Mouse (Mus musculus) MN1 (cell line): ENCODE results near the gene Fgfr2.
"Not testable (repeated sequence)": the region's sequence is repeated elsewhere in the genome, so short reads cannot be mapped to it uniquely, and the experiment has no call there.

ENCODE experiments used
- DNase-seq: peaks from one replicate; pipeline ENCODE4 v3.0.0-alpha.2; 2016; ENCODE audit warnings: low spot score

The Fgfr2 gene

DNA sequence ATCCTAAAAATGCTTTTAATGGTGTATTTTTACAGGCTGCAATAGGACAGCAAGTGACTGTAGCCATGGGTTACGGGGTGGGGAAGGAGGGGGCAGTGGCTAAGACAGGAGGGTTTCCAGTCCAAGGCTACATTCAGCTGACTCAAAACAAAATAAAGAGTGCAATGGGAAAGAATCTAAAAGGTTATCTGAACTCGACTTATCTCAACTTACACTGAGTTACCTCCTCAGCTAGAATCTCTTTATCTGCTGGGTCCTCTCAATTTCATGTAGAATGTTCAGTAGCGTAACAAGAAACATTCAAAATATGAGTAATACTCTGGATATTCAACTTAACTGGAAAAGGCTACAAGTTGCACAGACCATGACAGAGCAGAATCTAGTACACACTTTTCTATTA, 550.4 kb downstream of the Fgfr2 start:
- no peak for DNase-seq

DNA sequence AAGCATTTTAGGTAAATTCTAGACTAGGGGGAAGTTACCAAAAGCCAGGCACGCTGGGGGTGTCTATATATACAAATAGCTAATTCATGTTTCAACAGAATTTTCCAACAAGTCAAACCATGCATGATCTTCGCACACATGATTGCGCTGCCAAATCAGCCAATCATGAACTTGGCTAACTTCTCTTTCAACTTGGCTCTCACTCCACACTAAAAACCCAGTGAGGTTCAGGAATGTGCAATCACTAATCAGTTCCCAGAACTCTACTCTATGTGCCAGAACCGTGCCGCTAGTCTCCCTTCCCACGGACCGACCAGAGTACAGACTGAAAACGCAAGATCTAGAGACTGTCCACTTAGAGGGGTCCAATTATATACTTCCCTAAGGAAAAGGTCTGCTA, 551.7 kb downstream of the Fgfr2 start:
- no peak for DNase-seq

DNA sequence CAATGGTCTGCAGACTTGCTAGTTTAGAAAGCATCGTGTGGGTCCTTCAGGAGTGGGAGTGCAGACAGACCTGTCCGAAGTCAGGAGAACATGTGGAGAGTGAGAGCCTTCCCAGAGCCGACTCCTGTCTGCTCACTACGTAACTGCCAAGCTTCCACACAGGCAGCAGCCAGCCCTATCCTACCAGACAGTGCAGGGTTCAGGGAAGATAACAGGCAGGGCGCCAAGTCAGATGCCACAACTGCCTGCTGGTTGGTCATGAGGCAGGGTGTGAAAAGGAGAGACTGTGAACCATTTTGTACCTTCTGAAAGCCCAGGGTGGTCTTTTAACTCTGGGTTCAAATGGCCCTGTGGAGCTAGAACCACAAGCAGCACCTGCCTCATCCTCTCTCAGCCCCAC, 553.1 kb downstream of the Fgfr2 start:
- peak; percentile 56 for DNase-seq

DNA sequence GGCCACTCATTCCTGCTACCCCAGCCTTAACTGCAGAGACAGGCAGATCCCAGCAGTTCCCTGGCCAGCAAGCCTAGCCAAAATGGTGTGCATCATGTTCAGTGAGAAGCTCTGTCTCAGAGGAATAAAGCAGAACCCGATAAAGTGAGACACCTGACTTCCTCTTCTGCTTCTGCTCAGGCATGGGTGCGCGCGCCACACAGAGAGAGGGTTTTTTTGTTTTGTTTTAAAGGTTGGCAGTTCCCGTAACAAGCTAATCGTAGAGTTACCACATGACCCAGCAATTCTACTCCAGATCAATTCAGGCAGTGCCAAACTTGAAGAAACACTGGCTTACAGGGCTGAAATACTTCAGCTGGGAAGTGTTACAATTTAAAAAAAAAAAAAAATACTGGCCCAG, 554.3 kb downstream of the Fgfr2 start:
- no peak for DNase-seq

DNA sequence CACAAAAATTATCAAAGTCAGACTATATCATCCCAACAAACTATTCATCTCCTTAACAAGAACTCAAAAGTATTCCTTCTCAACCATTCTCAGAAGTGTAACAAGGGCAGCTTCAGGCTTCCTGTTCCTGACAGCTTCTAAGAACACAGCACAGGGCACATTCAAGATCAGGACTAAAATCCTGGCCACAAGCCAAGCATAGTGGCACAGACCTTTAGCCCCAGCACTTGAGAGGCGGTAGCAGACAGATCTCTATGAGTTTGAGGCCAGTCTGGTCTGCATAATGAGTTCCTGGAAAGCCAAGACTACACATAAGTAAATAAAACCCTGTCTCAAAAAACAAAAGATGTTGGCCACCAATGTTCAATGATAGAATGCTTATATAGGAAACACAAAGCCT, 557.3 kb downstream of the Fgfr2 start:
- DNase-seq: peak; percentile 42

DNA sequence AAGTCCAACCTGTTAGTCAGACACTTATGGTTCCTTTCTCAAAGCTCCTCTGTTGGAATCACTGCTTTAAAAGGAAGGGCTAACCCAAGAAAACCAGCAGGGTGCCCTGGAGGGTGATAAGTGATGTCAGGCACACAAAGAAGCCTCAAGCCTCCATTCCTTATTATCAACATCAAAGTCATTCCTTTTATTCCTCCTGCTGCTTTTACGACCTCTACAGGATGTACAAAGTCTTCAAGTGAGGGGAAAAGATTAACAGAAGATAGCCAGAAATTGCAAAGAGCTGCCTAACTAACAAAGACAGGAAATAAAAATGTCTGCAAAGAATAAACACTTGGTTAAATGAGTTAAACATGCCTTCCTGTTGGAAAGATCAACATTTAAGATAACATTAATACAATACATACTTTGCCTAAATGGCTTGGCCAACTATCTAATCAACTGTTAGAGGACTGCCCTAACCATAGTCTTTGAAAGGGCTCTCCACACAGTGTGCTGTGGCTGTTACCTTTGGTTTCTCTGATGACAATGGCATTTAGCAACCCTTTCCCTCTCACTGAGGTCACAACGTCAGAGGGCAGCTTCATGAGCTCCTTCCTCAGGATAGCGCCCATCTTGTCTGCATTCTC, 563.9 kb downstream of the Fgfr2 start:
- DNase-seq: no peak

DNA sequence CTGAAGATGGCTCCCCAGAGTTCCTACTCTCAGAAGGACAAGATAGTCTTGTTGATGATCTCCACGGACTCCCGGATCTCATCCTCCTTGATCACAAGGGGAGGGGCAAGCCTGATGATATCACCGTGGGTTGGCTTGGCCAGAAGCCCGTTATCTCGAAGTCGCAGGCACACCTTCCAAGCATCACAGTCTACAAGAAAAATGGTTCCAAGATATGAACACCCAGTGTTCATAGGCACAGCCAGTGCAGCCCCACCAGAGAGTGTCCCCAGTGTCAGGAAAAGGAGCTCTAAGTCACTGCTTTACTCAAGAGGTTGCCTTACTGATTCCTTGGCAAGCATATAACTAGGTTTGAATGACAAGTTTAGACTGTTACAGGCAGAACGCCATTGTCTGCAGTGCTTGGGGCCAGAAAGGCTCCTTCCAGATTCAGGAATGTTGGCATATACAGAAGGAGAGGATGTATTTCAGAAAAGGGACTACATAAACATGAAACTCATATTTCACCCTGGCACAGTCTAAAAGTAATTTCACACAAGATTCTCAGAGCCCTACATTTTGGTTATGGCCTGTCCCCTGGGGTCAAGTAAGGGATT, 564.9 kb downstream of the Fgfr2 start:
- no peak for DNase-seq

DNA sequence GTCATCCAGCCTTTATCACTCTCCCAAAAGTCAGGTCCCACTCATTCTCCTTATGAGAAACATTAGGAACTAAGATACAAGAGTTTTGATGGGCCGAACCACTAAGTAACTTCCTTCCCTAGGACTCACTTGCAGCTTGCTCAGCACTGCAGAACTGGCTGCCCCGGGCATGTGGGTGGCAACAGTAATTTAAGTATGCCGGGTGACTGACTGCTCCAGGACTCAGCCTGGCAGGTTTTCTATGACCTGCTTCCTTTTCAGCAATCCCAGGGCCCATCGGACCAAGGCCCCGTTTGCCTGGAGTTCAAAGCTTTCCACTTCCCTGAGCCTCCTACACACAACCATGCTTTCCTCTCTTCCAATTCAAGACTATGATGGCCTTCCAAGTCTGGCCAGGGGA, 566.6 kb downstream of the Fgfr2 start:
- DNase-seq: no peak

DNA sequence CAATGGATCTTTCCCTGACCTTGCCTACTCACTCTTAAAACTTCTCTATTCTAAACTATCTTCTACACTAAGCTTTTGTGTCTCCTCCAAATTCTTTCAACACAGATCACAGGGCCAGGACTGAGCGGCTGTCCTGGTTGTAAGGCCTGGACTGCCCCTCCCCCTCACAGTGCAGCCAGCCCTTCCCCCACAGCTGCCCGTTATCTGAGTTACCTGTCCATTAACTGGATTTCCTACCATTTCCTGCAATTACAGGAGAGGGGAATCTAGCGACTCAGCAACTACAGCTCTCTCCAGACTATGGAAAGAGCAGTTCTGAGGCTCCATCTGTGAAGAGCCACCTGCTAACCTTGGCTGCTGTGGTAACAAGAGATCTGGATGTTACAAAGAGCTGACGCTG, 567.2 kb downstream of the Fgfr2 start:
- DNase-seq: no peak

DNA sequence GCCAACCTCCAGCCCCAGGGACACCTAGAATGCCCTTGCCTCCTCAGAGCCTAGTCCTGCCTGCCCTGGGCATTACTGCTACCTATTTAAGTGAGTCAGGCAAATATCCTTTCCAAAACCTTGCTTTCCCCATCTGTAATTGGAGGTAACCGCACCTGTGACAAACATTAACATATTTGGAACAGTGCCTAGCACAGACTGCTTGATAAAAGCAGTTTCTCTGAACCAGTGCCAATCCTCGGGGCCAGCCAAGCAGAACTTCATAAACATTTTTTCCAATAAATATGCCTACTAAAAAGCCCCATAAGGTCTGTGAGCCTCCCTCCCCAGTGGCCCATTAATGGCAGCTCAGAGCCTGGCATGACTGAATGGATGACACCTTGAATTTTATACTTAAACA, 569.1 kb downstream of the Fgfr2 start:
- DNase-seq: no peak

DNA sequence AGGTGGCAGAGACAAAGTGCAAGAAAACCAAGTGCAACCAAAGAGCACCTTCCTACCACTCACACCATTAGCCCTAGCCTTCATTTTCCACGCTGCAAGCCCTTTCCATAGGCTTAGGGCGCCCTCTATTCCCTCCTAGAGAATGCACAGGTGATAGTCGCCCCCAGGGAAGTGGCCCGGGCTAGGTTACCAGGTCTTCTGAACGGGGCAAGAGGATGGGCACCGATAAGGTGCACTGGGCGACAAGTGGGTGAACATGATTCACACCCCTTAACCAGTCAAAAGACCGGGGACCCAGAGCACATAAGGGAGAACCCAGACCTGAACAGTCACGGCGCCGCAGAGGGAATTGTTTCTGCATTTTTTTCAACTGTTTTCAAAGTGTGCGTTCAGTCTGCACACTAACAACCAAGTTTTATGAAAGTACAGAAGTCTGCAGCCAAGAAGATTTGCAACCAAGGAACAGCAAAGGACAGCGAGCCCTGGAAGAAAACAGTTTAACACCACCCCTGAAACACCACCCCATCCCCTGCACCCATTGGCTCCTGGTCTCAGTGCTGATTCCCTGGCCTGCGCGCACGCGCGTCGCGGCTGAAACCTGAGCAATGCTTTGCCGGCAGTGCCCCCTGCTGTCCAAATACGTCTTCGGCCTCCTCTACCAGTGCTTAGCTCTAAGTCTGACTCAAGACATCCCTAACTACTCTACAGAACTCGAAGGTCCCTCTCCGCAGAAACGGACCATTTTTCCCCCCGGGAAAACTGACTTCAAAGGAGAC, 571.6 kb downstream of the Fgfr2 start:
- peak; percentile 92 for DNase-seq

DNA sequence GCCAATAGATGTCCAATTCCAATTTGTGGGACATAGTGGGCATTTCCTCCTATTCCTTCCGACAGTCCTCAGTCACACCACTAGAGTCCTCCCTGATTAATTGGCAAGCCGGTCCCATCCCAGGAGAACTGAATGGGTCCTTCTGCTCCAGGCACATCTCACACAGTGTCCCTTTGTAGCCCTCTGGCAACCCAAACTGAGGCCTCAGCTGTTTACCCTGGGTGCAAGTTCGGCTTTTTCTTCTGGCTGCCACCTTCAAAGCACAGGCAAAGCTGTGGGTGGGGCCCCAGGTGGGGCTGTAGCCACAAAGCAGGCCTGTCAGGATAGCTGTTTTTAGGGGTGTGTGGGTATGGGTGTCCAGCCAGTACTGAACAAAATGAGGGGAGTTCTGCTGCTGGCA, 576.0 kb downstream of the Fgfr2 start:
- DNase-seq: no peak

DNA sequence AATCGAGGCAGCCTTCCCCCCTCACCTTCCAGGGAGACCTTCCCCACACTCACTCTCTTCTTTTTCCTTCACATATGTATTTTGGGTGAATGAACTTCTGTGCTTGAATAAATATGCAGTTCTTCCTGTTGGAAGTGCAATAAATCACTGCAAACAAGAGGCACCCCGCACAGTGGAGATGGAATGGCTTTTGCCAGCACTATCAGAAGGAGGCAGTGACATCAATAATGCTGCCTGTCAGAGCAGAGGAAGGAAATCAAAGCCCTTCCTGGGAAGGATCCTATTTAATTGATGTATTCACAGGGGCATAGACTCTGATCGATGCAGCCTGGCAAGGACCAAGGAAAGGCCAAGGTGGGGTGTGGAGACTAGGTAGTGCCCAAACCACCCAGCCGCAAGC, 580.7 kb downstream of the Fgfr2 start:
- no peak for DNase-seq

DNA sequence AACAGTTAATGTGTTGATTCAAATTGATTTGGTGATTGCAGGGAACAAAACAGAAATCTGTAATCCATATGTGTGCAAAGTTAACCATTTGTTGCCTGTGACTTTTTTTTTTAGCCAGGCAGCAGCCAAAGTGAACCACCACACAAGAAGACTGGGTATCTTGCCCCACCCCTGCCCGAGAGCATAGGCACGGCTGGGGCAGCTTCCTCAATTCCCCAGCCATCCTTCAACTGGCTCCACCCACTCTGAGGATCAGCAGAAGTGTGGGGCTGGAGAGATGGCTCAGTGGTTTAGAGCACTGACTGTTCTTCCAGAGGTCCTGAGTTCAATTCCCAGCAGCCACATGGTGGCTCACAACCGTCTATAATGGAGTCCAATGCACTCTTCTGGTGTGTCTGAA, 581.6 kb downstream of the Fgfr2 start:
- no peak for DNase-seq

DNA sequence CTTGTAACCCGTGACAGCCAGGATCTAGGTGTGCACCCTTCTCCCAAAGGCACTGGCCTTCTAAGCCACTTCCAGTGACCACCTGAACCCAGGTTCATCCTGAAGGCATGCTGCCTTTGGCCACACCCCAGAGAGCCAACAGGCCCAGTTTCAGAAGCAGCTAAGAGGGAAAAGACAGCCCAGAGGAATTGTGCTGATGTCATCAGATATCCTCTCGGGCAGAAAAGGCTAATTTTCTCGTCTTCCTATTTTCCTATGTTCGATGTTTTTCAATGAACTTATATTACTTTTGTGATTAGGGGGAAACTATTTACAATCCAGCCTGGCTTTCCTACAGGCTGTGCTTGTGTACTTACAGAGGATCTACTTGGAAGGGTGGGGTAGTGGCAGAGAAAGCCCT, 582.6 kb downstream of the Fgfr2 start:
- no peak for DNase-seq

DNA sequence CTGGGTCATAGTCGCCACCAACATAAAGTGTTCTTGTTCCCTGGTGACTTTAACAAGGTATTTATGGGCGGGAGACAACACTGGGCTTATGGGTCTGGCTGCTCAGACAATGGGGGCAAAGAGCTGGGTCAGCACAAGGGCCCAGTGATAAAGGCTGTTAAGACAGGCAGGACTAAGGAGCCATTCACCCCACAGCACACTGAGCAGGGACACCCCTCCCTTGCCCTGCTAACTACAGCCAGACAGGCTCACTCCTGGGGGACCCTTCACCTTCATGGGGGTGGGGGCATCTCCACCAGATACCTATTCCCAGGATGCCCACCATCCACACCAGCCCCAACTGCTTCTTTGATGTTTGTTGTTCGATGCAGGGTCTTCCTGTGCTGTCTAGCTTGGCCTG, 593.9 kb downstream of the Fgfr2 start:
- DNase-seq: no peak

DNA sequence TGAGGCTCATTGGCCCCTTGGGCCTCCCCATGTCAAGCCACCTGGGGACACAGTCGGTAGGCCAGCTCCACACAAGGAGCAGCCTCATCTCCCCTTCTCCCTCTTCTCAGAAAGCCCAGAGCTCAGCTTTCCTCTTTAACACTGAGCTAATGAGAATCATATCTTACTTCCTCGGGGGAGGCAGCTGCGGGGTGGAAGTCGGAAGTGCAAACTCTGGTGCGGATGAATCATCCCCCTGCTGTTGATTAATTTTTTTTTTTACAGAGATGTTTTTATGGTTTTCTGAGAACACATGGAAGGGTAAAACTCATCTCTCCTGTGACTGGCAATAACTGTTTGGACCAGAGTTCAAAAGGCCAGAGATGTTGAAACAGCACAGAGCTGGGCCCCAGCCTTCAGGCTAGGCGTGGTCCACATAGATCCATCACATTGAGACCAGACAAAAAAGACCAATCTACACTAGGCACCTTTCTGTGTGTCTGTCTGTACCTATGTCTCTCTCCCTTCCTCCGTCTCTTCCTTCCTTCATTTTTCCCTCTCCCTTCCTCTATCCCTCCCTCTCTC, 609.6 kb downstream of the Fgfr2 start:
- peak; percentile 10 for DNase-seq

DNA sequence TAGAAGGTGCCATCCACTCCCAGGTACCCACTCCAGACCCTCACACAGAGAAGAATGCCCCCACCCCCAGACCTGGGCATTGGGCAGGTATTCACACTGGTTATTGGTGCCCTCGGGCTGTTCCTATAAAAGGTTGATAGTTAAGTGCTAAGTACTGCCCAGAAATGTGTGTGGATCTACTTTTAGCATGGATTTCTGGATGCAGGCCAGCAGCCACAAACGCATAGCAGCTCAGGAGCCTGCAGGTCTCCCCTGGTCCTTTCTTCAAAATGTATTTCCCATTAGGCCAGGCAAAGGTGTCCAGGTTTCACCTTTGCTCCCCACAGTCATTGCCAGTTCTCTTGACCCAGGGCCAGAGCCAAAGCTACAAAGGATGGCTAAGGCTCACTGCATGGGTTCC, 614.0 kb downstream of the Fgfr2 start:
- no peak for DNase-seq

DNA sequence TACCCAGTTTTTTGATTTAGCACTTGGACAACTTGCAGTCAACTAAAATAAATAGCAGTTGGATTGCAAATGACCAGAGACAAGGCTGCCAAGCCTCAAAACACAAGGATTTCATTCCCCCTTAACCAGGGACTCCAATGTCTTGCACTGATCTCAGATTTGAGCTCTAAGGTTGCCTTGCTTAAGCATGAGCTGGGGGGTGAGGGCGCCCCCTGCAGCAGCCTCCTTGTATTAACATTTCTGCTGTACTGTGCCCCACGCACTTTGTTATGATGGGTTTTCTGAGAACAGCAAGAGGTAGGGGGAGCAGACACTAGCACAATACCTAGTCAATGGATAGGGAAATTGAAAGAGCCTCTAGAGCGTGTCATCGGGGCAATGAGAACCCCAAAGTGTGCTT, 615.8 kb downstream of the Fgfr2 start:
- no peak for DNase-seq

DNA sequence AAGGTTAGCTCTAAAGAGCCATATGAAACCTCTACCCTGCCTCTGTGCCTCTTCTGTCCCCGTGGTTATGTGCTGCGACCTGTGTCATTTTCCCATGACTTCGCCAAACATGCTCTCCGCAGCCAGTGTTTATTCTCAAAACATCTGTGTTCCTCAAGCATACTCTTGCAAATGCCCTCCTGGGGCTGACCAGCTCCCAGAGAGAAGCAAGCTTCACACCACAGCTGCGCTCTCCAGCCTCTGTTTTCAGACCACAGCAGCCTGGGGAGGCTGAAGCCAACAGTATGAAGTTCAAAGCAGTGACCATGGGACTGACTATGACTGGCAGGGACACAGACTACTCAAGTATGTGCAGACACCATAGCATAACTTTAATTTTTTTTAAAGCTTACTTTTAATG, 616.9 kb downstream of the Fgfr2 start:
- DNase-seq: no peak

DNA sequence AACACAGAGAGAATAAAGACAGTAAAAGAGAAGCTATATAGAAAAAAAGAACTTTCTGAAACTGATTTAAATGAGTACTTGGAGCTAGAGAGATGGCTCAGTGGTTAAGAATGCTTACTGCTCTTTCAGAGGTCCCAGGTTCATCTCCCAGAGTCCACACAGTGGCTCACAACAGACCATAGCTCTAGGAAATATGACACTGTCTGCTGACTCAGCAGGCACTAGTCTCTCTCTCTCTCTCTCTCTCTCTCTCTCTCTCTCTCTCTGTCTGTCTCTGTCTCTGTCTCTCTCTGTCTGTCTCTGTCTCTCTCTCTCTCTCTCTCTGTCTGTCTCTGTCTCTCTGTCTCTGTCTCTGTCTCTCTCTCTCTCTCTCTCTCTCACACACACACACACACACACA, 620.7 kb downstream of the Fgfr2 start:
- not testable (repeated sequence) for DNase-seq

DNA sequence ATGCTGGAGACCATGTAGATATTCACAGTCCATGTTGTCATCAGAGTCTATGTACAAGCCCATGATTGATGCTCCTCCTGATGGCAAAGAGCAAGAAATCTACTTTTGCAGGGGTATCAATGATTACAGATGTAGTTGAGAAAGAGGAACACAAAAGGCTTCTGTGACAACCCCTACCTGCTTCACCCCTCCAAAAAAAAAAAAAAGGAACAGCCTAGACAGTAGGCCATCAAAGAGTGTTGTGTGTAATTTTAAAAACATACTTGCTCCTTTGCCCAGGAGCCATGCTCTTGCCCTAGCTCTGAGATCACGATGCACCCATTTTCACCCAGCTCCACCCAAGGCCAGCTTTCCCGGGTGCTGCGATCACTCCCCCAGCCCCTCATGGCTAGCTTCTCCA, 626.0 kb downstream of the Fgfr2 start:
- no peak for DNase-seq

DNA sequence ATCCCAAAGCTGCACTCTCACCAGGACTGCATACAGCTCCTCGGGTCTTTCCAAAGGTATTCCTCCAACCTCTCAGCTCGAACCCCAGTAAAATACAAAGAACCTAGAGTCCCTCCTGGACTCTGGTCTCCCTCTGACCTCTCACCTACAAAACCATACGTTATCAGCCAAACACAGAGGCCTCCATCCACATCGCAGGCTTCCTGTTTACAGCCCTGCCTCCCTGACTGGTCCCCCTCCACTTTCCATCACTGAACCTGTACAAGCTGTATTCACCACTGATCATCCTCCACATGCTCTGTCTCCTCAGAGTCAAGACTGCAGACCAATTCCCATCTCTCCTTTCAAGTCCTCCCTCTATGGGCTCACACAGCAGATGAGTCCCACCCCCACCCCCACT, 628.9 kb downstream of the Fgfr2 start:
- DNase-seq: no peak
